Mouse (Mus musculus): ENCODE results near the gene Ly6g6d. TPM values are rescaled to one million over a fixed set of nuclear protein-coding genes. Genes with fewer than 3 reads are reported as not detected.

The Ly6g6d gene
- total and polyA plus RNA-seq, 3 experiments = 0.61 to 1.3 TPM; not detected in 1

DNA sequence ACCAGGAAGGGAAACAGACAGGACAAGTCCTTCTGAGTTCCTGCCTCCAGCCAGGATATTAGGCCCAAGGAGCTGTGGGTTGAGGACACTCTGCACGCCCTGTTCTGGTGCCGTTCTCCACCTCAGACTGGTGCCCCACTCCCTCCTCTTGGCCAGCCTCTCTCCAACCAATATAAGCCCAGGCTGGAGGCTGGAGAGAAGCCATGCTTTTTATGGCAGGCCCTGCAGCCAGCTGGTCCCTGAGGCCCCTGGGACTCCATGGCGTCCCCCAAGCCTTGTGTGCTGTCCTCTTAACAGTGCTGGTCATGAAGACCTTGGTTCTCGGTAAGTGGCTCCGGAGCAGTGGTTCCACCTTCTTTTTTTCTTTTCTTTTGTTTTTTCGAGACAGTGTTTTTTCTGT, 30.2 kb upstream of the Ly6g6d start, which contains the start of gene Ly6g5c:
Ly6g5c (plus strand) TSS at position 183 of the 400 bp plus-strand sequence.
- no peak within 1 kb of the TSS for H3K4me3 ChIP-seq
- no peaks in the 10 kb centered on the region for H3K36me3 ChIP-seq (ENCODE audit: control insufficient read depth, insufficient read depth, low read length)
- WGBS = 73% methylated on average over 6 of the region's 6 CpGs
- peaks cover 2% of the 10 kb centered on the region for H3K4me1 ChIP-seq (ENCODE audit: control insufficient read depth, insufficient read depth, low read length)
- no peak for TF ChIP-seq EP300 (IDR thresholded peaks at IDR 0.05; ENCODE audit: insufficient read depth, low read depth, low read length)
- no peak for TF ChIP-seq POLR2A (IDR thresholded peaks at IDR 0.05; ENCODE audit: insufficient read depth, low read depth, low read length)
- TF ChIP-seq CTCF (IDR thresholded peaks at IDR 0.05) = no peak
- no peaks in the 10 kb centered on the region for H3K79me2 ChIP-seq (replicated peaks; ENCODE audit: control insufficient read depth, insufficient read depth, low read length)
- H3K9ac ChIP-seq (ENCODE audit: low read depth, low read length) = no peak within 1 kb of the TSS
- intact Hi-C loops (cut with DNase I) = no loop called here
- H3K27ac ChIP-seq = no peak within 1 kb of the TSS
- H3K27me3 ChIP-seq (ENCODE audit: control insufficient read depth, insufficient read depth, low read length) = no peaks in the 10 kb centered on the region
- no peak for DNase-seq

GRCm38 (mm10) chr17:35106522-35106921, 28.7 kb upstream of the Ly6g6d start:
- Histone ChIP-seq H3K4me1 (ENCODE audit: control insufficient read depth, insufficient read depth, low read length) (no peaks in the 10 kb centered on the region; the same call in 1 of the 2 replicates), H3K27ac (no peak overlapping the region), H3K4me3 (no peak overlapping the region), H3K9ac (ENCODE audit: low read depth, low read length) (no peak overlapping the region), H3K27me3 (ENCODE audit: control insufficient read depth, insufficient read depth, low read length) (no peaks in the 10 kb centered on the region), H3K79me2 (replicated peaks; ENCODE audit: control insufficient read depth, insufficient read depth, low read length) (no peaks in the 10 kb centered on the region), H3K36me3 (ENCODE audit: control insufficient read depth, insufficient read depth, low read length) (no peaks in the 10 kb centered on the region)
- DNase-seq = no peak
- TF ChIP-seq CTCF (IDR thresholded peaks at IDR 0.05) = no peak
- TF ChIP-seq POLR2A (IDR thresholded peaks at IDR 0.05; ENCODE audit: insufficient read depth, low read depth, low read length) = no peak
- TF ChIP-seq EP300 (IDR thresholded peaks at IDR 0.05; ENCODE audit: insufficient read depth, low read depth, low read length) = no peak
- intact Hi-C loops (cut with DNase I) = loop anchor here (1.0 kb wide), 1 partner anchor 85 kb away; no protein-coding TSS in a partner anchor
- 64% methylated on average over 3 of the region's 3 CpGs for WGBS

- TF ChIP-seq POLR2A (IDR thresholded peaks at IDR 0.05; ENCODE audit: insufficient read depth, low read depth, low read length) (no peak), EP300 (IDR thresholded peaks at IDR 0.05; ENCODE audit: insufficient read depth, low read depth, low read length) (no peak), CTCF (IDR thresholded peaks at IDR 0.05) (peak; percentile 64)
- H3K36me3 ChIP-seq (ENCODE audit: control insufficient read depth, insufficient read depth, low read length) = no peaks in the 10 kb centered on the region
- no peaks in the 10 kb centered on the region for H3K4me1 ChIP-seq (ENCODE audit: control insufficient read depth, insufficient read depth, low read length)
- no peak overlapping the region for H3K9ac ChIP-seq (ENCODE audit: low read depth, low read length)
- no peak overlapping the region for H3K4me3 ChIP-seq
- intact Hi-C loops (cut with DNase I) = loop anchor here (1.0 kb wide), 1 partner anchor 85 kb away; no protein-coding TSS in a partner anchor
- 31% methylated on average over 13 of the region's 13 CpGs for WGBS
- H3K79me2 ChIP-seq (replicated peaks; ENCODE audit: control insufficient read depth, insufficient read depth, low read length) = no peaks in the 10 kb centered on the region
- no peaks in the 10 kb centered on the region for H3K27me3 ChIP-seq (ENCODE audit: control insufficient read depth, insufficient read depth, low read length)
- H3K27ac ChIP-seq = no peak overlapping the region
- DNase-seq = no peak
These were observed 28.0 kb upstream of the Ly6g6d start for GRCm38 (mm10) chr17:35105740-35106389.

GRCm38 (mm10) chr17:35104754-35105153, 26.9 kb upstream of the Ly6g6d start:
- Histone ChIP-seq H3K27me3 (ENCODE audit: control insufficient read depth, insufficient read depth, low read length) (no peaks in the 10 kb centered on the region), H3K4me3 (no peak overlapping the region), H3K36me3 (ENCODE audit: control insufficient read depth, insufficient read depth, low read length) (no peaks in the 10 kb centered on the region), H3K4me1 (ENCODE audit: control insufficient read depth, insufficient read depth, low read length) (no peaks in the 10 kb centered on the region), H3K27ac (no peak overlapping the region), H3K9ac (ENCODE audit: low read depth, low read length) (no peak overlapping the region), H3K79me2 (replicated peaks; ENCODE audit: control insufficient read depth, insufficient read depth, low read length) (no peaks in the 10 kb centered on the region)
- WGBS = 73% methylated on average over 6 of the region's 6 CpGs
- no peak for TF ChIP-seq EP300 (IDR thresholded peaks at IDR 0.05; ENCODE audit: insufficient read depth, low read depth, low read length)
- no peak for TF ChIP-seq POLR2A (IDR thresholded peaks at IDR 0.05; ENCODE audit: insufficient read depth, low read depth, low read length)
- no peak for TF ChIP-seq CTCF (IDR thresholded peaks at IDR 0.05)
- DNase-seq = no peak
- intact Hi-C loops (cut with DNase I) = no loop called here

DNA sequence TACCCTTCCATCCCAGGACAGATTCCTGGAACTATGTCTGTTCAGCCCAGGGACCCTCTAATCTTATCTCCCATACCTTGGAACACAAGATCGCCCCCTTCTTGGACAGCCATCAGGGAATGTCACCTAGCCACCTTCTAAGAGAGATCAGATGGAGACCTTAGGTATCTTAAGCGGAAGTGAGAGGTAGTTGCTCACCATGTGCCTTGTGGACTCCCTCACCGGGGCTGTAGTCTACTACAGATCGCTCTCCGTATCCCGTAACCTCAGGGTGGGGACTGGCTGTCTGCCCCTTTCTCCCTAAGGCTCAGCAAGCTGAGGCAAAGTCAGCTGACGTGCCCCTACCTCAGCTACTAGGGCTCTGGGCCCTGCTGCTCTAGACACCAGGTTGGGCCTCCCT, 26.2 kb upstream of the Ly6g6d start:
- no peak overlapping the region for H3K4me3 ChIP-seq
- no peaks in the 10 kb centered on the region for H3K4me1 ChIP-seq (ENCODE audit: control insufficient read depth, insufficient read depth, low read length)
- TF ChIP-seq EP300 (IDR thresholded peaks at IDR 0.05; ENCODE audit: insufficient read depth, low read depth, low read length) = no peak
- TF ChIP-seq CTCF (IDR thresholded peaks at IDR 0.05) = no peak
- TF ChIP-seq POLR2A (IDR thresholded peaks at IDR 0.05; ENCODE audit: insufficient read depth, low read depth, low read length) = no peak
- WGBS = 90% methylated on average over 7 of the region's 7 CpGs
- H3K27me3 ChIP-seq (ENCODE audit: control insufficient read depth, insufficient read depth, low read length) = no peaks in the 10 kb centered on the region
- intact Hi-C loops (cut with DNase I) = no loop called here
- H3K9ac ChIP-seq (ENCODE audit: low read depth, low read length) = no peak overlapping the region
- H3K27ac ChIP-seq = no peak overlapping the region
- no peaks in the 10 kb centered on the region for H3K36me3 ChIP-seq (ENCODE audit: control insufficient read depth, insufficient read depth, low read length)
- H3K79me2 ChIP-seq (replicated peaks; ENCODE audit: control insufficient read depth, insufficient read depth, low read length) = no peaks in the 10 kb centered on the region
- no peak for DNase-seq

DNA sequence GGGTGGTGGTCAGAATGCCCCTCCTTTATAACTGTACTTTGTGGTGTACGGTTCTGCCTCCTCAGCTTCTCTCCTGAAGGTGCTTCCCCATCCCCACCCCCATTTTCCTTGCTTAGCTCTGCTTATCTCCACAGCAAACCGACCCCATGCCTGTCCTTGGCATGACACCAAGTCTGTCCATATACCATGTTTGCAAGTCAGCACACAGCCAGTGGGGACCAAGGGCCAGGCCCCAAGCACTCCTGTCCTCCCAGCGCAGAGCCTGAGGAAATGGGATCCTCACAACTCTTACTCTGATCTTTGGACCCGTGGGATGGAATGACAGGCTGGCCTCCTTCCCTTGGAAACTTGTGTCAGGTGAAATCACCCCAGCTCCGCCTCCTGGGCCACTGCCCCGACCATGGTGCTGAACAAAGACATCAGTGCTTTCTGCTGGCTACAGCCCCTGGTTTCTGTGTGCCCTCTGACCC, 25.4 kb upstream of the Ly6g6d start:
- intact Hi-C loops (cut with DNase I) = no loop called here
- WGBS = 47% methylated on average over 6 of the region's 6 CpGs
- H3K36me3 ChIP-seq (ENCODE audit: control insufficient read depth, insufficient read depth, low read length) = no peaks in the 10 kb centered on the region

More for the DNA sequence above, 25.4 kb upstream of the Ly6g6d start:
- H3K4me1 ChIP-seq (ENCODE audit: control insufficient read depth, insufficient read depth, low read length) = no peaks in the 10 kb centered on the region
- no peak overlapping the region for H3K27ac ChIP-seq
- no peak overlapping the region for H3K9ac ChIP-seq (ENCODE audit: low read depth, low read length)
- no peak overlapping the region for H3K4me3 ChIP-seq
- TF ChIP-seq POLR2A (IDR thresholded peaks at IDR 0.05; ENCODE audit: insufficient read depth, low read depth, low read length) = no peak
- TF ChIP-seq CTCF (IDR thresholded peaks at IDR 0.05) = no peak
- no peak for TF ChIP-seq EP300 (IDR thresholded peaks at IDR 0.05; ENCODE audit: insufficient read depth, low read depth, low read length)
- H3K27me3 ChIP-seq (ENCODE audit: control insufficient read depth, insufficient read depth, low read length) = no peaks in the 10 kb centered on the region
- DNase-seq = no peak
- H3K79me2 ChIP-seq (replicated peaks; ENCODE audit: control insufficient read depth, insufficient read depth, low read length) = no peaks in the 10 kb centered on the region

All from heart, adult 2 months (tissue).